Mouse (Mus musculus): ENCODE results near the gene Rad51ap1. TPM values are rescaled to one million over a fixed set of nuclear protein-coding genes. Genes with fewer than 3 reads are reported as not detected.

The Rad51ap1 gene
- polyA plus RNA-seq, 1 experiment from 2014 or later = 15.3 TPM

GRCm38 (mm10) chr6:126940451-126940850, 1.1 kb upstream of the Rad51ap1 start:
- no peaks in the 10 kb centered on the region for H3K27me3 ChIP-seq (ENCODE audit: control insufficient read depth, insufficient read depth, low read length)
- WGBS = 6% methylated on average over 5 of the region's 5 CpGs
- peak overlapping the region; percentile 69 for H3K4me3 ChIP-seq (replicated peaks; ENCODE audit: low read length)
- peak overlapping the region; percentile 94 for H3K4me2 ChIP-seq (replicated peaks)
- H3K27ac ChIP-seq = no peak overlapping the region; the same call in 1 of the 2 replicates
- peaks cover 31% of the 10 kb centered on the region for H3K36me3 ChIP-seq (replicated peaks; ENCODE audit: control insufficient read depth, insufficient read depth)
- H3K4me1 ChIP-seq (replicated peaks; ENCODE audit: control insufficient read depth, insufficient read depth, low read length) = peaks cover 16% of the 10 kb centered on the region
- H3K9me3 ChIP-seq (ENCODE audit: control insufficient read depth, low read length) = no peaks in the 10 kb centered on the region
- H3K9ac ChIP-seq = peak overlapping the region; percentile 66
- no peak for ATAC-seq (ENCODE audit: low FRiP score)
- DNase-seq (ENCODE audit: low spot score) = peak; percentile 40

- peak overlapping the region; percentile 69 for H3K4me3 ChIP-seq (replicated peaks; ENCODE audit: low read length)
- H3K4me1 ChIP-seq (replicated peaks; ENCODE audit: control insufficient read depth, insufficient read depth, low read length) = peaks cover 16% of the 10 kb centered on the region
- DNase-seq (ENCODE audit: low spot score) = no peak
- H3K9ac ChIP-seq = peak overlapping the region; percentile 57
- H3K27ac ChIP-seq = no peak overlapping the region
- H3K36me3 ChIP-seq (replicated peaks; ENCODE audit: control insufficient read depth, insufficient read depth) = peaks cover 17% of the 10 kb centered on the region
- no peak for ATAC-seq (ENCODE audit: low FRiP score)
- peak overlapping the region; percentile 94 for H3K4me2 ChIP-seq (replicated peaks)
- H3K27me3 ChIP-seq (ENCODE audit: control insufficient read depth, insufficient read depth, low read length) = no peaks in the 10 kb centered on the region
- no peaks in the 10 kb centered on the region for H3K9me3 ChIP-seq (ENCODE audit: control insufficient read depth, low read length)
- WGBS = under 1% methylated on average over 31 of the region's 31 CpGs
Observed at GRCm38 (mm10) chr6:126938853-126939486, 417 bp downstream of the Rad51ap1 start.

- Histone ChIP-seq H3K27me3 (ENCODE audit: control insufficient read depth, insufficient read depth, low read length) (no peaks in the 10 kb centered on the region), H3K36me3 (replicated peaks; ENCODE audit: control insufficient read depth, insufficient read depth) (peaks cover 9% of the 10 kb centered on the region), H3K4me1 (replicated peaks; ENCODE audit: control insufficient read depth, insufficient read depth, low read length) (peaks cover 16% of the 10 kb centered on the region), H3K9me3 (ENCODE audit: control insufficient read depth, low read length) (no peaks in the 10 kb centered on the region), H3K9ac (no peak overlapping the region), H3K4me3 (replicated peaks; ENCODE audit: low read length) (peak overlapping the region; percentile 69; the same call in 1 of the 2 replicates), H3K4me2 (replicated peaks) (no peak overlapping the region), H3K27ac (no peak overlapping the region)
- no peak for DNase-seq (ENCODE audit: low spot score)
- ATAC-seq (ENCODE audit: low FRiP score) = no peak
- WGBS = 88% methylated on average over 2 of the region's 2 CpGs
Observed at GRCm38 (mm10) chr6:126938047-126938446, 1.3 kb downstream of the Rad51ap1 start.

GRCm38 (mm10) chr6:126932896-126933295, 6.5 kb downstream of the Rad51ap1 start:
- H3K36me3 ChIP-seq (replicated peaks; ENCODE audit: control insufficient read depth, insufficient read depth) = peaks cover 10% of the 10 kb centered on the region; the same call in 1 of the 2 replicates
- WGBS = 92% methylated on average over 2 of the region's 2 CpGs
- no peak for DNase-seq (ENCODE audit: low spot score)
- no peaks in the 10 kb centered on the region for H3K27me3 ChIP-seq (ENCODE audit: control insufficient read depth, insufficient read depth, low read length)
- no peak overlapping the region for H3K4me2 ChIP-seq (replicated peaks)
- no peak for ATAC-seq (ENCODE audit: low FRiP score)
- H3K4me1 ChIP-seq (replicated peaks; ENCODE audit: control insufficient read depth, insufficient read depth, low read length) = no peaks in the 10 kb centered on the region
- H3K4me3 ChIP-seq (replicated peaks; ENCODE audit: low read length) = no peak overlapping the region
- H3K27ac ChIP-seq = no peak overlapping the region
- no peaks in the 10 kb centered on the region for H3K9me3 ChIP-seq (ENCODE audit: control insufficient read depth, low read length)
- H3K9ac ChIP-seq = no peak overlapping the region

- Histone ChIP-seq H3K4me1 (replicated peaks; ENCODE audit: control insufficient read depth, insufficient read depth, low read length) (no peaks in the 10 kb centered on the region), H3K4me2 (replicated peaks) (peak within 1 kb of the TSS; percentile 35), H3K9me3 (ENCODE audit: control insufficient read depth, low read length) (no peaks in the 10 kb centered on the region), H3K36me3 (replicated peaks; ENCODE audit: control insufficient read depth, insufficient read depth) (peaks cover 21% of the 10 kb centered on the region), H3K27ac (no peak within 1 kb of the TSS), H3K27me3 (ENCODE audit: control insufficient read depth, insufficient read depth, low read length) (no peaks in the 10 kb centered on the region), H3K9ac (peak within 1 kb of the TSS; percentile 16), H3K4me3 (replicated peaks; ENCODE audit: low read length) (no peak within 1 kb of the TSS)
- 8% methylated on average over 21 of the region's 21 CpGs for WGBS
- no peak for DNase-seq (ENCODE audit: low spot score)
- no peak for ATAC-seq (ENCODE audit: low FRiP score)
Observed at GRCm38 (mm10) chr6:126921111-126921881, 18.1 kb downstream of the Rad51ap1 start, which contains the start of gene Dyrk4. TSS of gene Dyrk4 (minus strand) at chr6:126921839.

GRCm38 (mm10) chr6:126914928-126915327, 24.5 kb downstream of the Rad51ap1 start:
- Histone ChIP-seq H3K9ac (no peak overlapping the region), H3K4me2 (replicated peaks) (no peak overlapping the region), H3K4me1 (replicated peaks; ENCODE audit: control insufficient read depth, insufficient read depth, low read length) (no peaks in the 10 kb centered on the region), H3K27ac (no peak overlapping the region), H3K4me3 (replicated peaks; ENCODE audit: low read length) (no peak overlapping the region), H3K27me3 (ENCODE audit: control insufficient read depth, insufficient read depth, low read length) (no peaks in the 10 kb centered on the region), H3K36me3 (replicated peaks; ENCODE audit: control insufficient read depth, insufficient read depth) (no peaks in the 10 kb centered on the region), H3K9me3 (ENCODE audit: control insufficient read depth, low read length) (no peaks in the 10 kb centered on the region)
- ATAC-seq (ENCODE audit: low FRiP score) (no peak), DNase-seq (ENCODE audit: low spot score) (no peak)
- 82% methylated on average over 5 of the region's 5 CpGs for WGBS

- no peaks in the 10 kb centered on the region for H3K27me3 ChIP-seq (ENCODE audit: control insufficient read depth, insufficient read depth, low read length)
- no peaks in the 10 kb centered on the region for H3K36me3 ChIP-seq (replicated peaks; ENCODE audit: control insufficient read depth, insufficient read depth)
- no peak for ATAC-seq (ENCODE audit: low FRiP score)
- no peak overlapping the region for H3K4me3 ChIP-seq (replicated peaks; ENCODE audit: low read length)
- WGBS = 88% methylated on average over 4 of the region's 4 CpGs
- no peaks in the 10 kb centered on the region for H3K4me1 ChIP-seq (replicated peaks; ENCODE audit: control insufficient read depth, insufficient read depth, low read length)
- H3K9ac ChIP-seq = no peak overlapping the region
- H3K4me2 ChIP-seq (replicated peaks) = no peak overlapping the region
- no peak for DNase-seq (ENCODE audit: low spot score)
- H3K9me3 ChIP-seq (ENCODE audit: control insufficient read depth, low read length) = no peaks in the 10 kb centered on the region
- H3K27ac ChIP-seq = no peak overlapping the region
Observed at GRCm38 (mm10) chr6:126910727-126911126, 28.7 kb downstream of the Rad51ap1 start.

GRCm38 (mm10) chr6:126907876-126908275, 31.5 kb downstream of the Rad51ap1 start:
- ATAC-seq (ENCODE audit: low FRiP score) (no peak), DNase-seq (ENCODE audit: low spot score) (no peak)
- Histone ChIP-seq H3K4me2 (replicated peaks) (no peak overlapping the region), H3K36me3 (replicated peaks; ENCODE audit: control insufficient read depth, insufficient read depth) (no peaks in the 10 kb centered on the region), H3K27me3 (ENCODE audit: control insufficient read depth, insufficient read depth, low read length) (no peaks in the 10 kb centered on the region), H3K9me3 (ENCODE audit: control insufficient read depth, low read length) (no peaks in the 10 kb centered on the region), H3K4me3 (replicated peaks; ENCODE audit: low read length) (no peak overlapping the region), H3K4me1 (replicated peaks; ENCODE audit: control insufficient read depth, insufficient read depth, low read length) (no peaks in the 10 kb centered on the region), H3K9ac (no peak overlapping the region), H3K27ac (no peak overlapping the region)
- WGBS = 66% methylated on average over 3 of the region's 3 CpGs

GRCm38 (mm10) chr6:126907378-126907777, 32.0 kb downstream of the Rad51ap1 start:
- no peaks in the 10 kb centered on the region for H3K27me3 ChIP-seq (ENCODE audit: control insufficient read depth, insufficient read depth, low read length)
- DNase-seq (ENCODE audit: low spot score) (no peak), ATAC-seq (ENCODE audit: low FRiP score) (no peak)
- H3K4me1 ChIP-seq (replicated peaks; ENCODE audit: control insufficient read depth, insufficient read depth, low read length) = no peaks in the 10 kb centered on the region
- H3K27ac ChIP-seq = no peak overlapping the region
- no peak overlapping the region for H3K4me3 ChIP-seq (replicated peaks; ENCODE audit: low read length)
- no peaks in the 10 kb centered on the region for H3K36me3 ChIP-seq (replicated peaks; ENCODE audit: control insufficient read depth, insufficient read depth)
- 74% methylated on average over 4 of the region's 5 CpGs for WGBS
- H3K4me2 ChIP-seq (replicated peaks) = no peak overlapping the region
- no peaks in the 10 kb centered on the region for H3K9me3 ChIP-seq (ENCODE audit: control insufficient read depth, low read length)
- H3K9ac ChIP-seq = no peak overlapping the region
